Mouse (Mus musculus): Measurements from ENCODE around the gene Olfr620. TPM values are rescaled to one million over a fixed set of nuclear protein-coding genes. Genes with fewer than 3 reads are reported as not detected.

The Olfr620 gene
- not detected in 2 replicates for polyA plus RNA-seq (2012; rRNA removed)
- polyA plus RNA-seq (2014; fragmentation: Nextera tagmentation; extraction: Ambion mirVana), result not detected in 2 replicates

- no peak for DNase-seq (ENCODE audit: low read depth in 3 of 3, low spot score in 3 of 3)
- ATAC-seq (ENCODE audit: insufficient read depth), result no peak
- WGBS (ENCODE audit: insufficient replicate concordance), result 41% methylated on average over 2 of the region's 2 CpGs
These were observed at the start of gene Olfr620 for GRCm38 (mm10) chr7:103612434-103612833. Gene Olfr620 (minus strand): TSS chr7:103612534.

GRCm38 (mm10) chr7:103644070-103644469 lies 31.7 kb upstream of the Olfr620 start:
- Histone ChIP-seq H3K27me3 (ENCODE audit: control insufficient read depth, insufficient read depth, low read length) (no peaks in the 10 kb centered on the region), H3K9ac (replicated peaks) (no peak overlapping the region), H3K4me3 (ENCODE audit: insufficient read depth in 1 of 2, low read depth in 2 of 2, low read length in 2 of 2) (no peak overlapping the region), H3K9me3 (ENCODE audit: control insufficient read depth, low read length) (no peaks in the 10 kb centered on the region), H3K4me1 (replicated peaks; ENCODE audit: control insufficient read depth in 2 of 2, insufficient read depth in 2 of 2, low read length in 1 of 2) (no peaks in the 10 kb centered on the region), H3K27ac (no peak overlapping the region), H3K4me2 (ENCODE audit: low read depth) (no peak overlapping the region), H3K36me3 (replicated peaks; ENCODE audit: control insufficient read depth, insufficient read depth, low read depth) (no peaks in the 10 kb centered on the region)
- TF ChIP-seq EP300 (IDR thresholded peaks at IDR 0.05; ENCODE audit: low read depth), result no peak
- no peak for TF ChIP-seq CTCF (IDR thresholded peaks at IDR 0.05; ENCODE audit: low read depth)
- WGBS (ENCODE audit: insufficient replicate concordance), result 56% methylated on average over 4 of the region's 4 CpGs
- no peak for DNase-seq (ENCODE audit: low read depth in 3 of 3, low spot score in 3 of 3)
- ATAC-seq (ENCODE audit: insufficient read depth), result no peak

More at GRCm38 (mm10) chr7:103612434-103612833, at the start of gene Olfr620:
- Histone ChIP-seq H3K9me3 (ENCODE audit: control insufficient read depth, low read length) (no peaks in the 10 kb centered on the region), H3K27me3 (ENCODE audit: control insufficient read depth, insufficient read depth, low read length) (no peaks in the 10 kb centered on the region), H3K9ac (replicated peaks) (no peak within 1 kb of the TSS), H3K36me3 (replicated peaks; ENCODE audit: control insufficient read depth, insufficient read depth, low read depth) (no peaks in the 10 kb centered on the region), H3K4me3 (ENCODE audit: insufficient read depth in 1 of 2, low read depth in 2 of 2, low read length in 2 of 2) (no peak within 1 kb of the TSS), H3K4me2 (ENCODE audit: low read depth) (no peak within 1 kb of the TSS), H3K27ac (no peak within 1 kb of the TSS), H3K4me1 (replicated peaks; ENCODE audit: control insufficient read depth in 2 of 2, insufficient read depth in 2 of 2, low read length in 1 of 2) (no peaks in the 10 kb centered on the region)
- TF ChIP-seq EP300 (IDR thresholded peaks at IDR 0.05; ENCODE audit: low read depth), result no peak
- TF ChIP-seq CTCF (IDR thresholded peaks at IDR 0.05; ENCODE audit: low read depth), result no peak

- no peak within 1 kb of the TSS for H3K9ac ChIP-seq (replicated peaks)
- no peaks in the 10 kb centered on the region for H3K27me3 ChIP-seq (ENCODE audit: control insufficient read depth, insufficient read depth, low read length)
- no peak for ATAC-seq (ENCODE audit: insufficient read depth)
- H3K4me3 ChIP-seq (ENCODE audit: insufficient read depth in 1 of 2, low read depth in 2 of 2, low read length in 2 of 2), result no peak within 1 kb of the TSS
- TF ChIP-seq EP300 (IDR thresholded peaks at IDR 0.05; ENCODE audit: low read depth) (no peak), CTCF (IDR thresholded peaks at IDR 0.05; ENCODE audit: low read depth) (no peak)
- 38% methylated on average over 1 of the region's 1 CpGs for whole genome bisulfite sequencing (ENCODE audit: insufficient replicate concordance)
- no peaks in the 10 kb centered on the region for H3K36me3 ChIP-seq (replicated peaks; ENCODE audit: control insufficient read depth, insufficient read depth, low read depth)
- no peaks in the 10 kb centered on the region for H3K9me3 ChIP-seq (ENCODE audit: control insufficient read depth, low read length)
- no peaks in the 10 kb centered on the region for H3K4me1 ChIP-seq (replicated peaks; ENCODE audit: control insufficient read depth in 2 of 2, insufficient read depth in 2 of 2, low read length in 1 of 2)
- no peak within 1 kb of the TSS for H3K27ac ChIP-seq
- DNase-seq (ENCODE audit: low read depth in 3 of 3, low spot score in 3 of 3), result no peak
- H3K4me2 ChIP-seq (ENCODE audit: low read depth), result no peak within 1 kb of the TSS
These were observed 30.3 kb upstream of the Olfr620 start, which contains the start of gene Olfr622 for GRCm38 (mm10) chr7:103642602-103643001. Gene Olfr622 (minus strand): TSS chr7:103642702.

- no peak for ATAC-seq (ENCODE audit: insufficient read depth)
These were observed 24.5 kb upstream of the Olfr620 start for GRCm38 (mm10) chr7:103636795-103637194.

GRCm38 (mm10) chr7:103607425-103607824 lies 4.9 kb downstream of the Olfr620 start:
- Histone ChIP-seq H3K27me3 (ENCODE audit: control insufficient read depth, insufficient read depth, low read length) (no peaks in the 10 kb centered on the region), H3K4me3 (ENCODE audit: insufficient read depth in 1 of 2, low read depth in 2 of 2, low read length in 2 of 2) (no peak overlapping the region), H3K27ac (no peak overlapping the region), H3K4me2 (ENCODE audit: low read depth) (no peak overlapping the region), H3K9ac (replicated peaks) (no peak overlapping the region), H3K9me3 (ENCODE audit: control insufficient read depth, low read length) (no peaks in the 10 kb centered on the region), H3K4me1 (replicated peaks; ENCODE audit: control insufficient read depth in 2 of 2, insufficient read depth in 2 of 2, low read length in 1 of 2) (no peaks in the 10 kb centered on the region), H3K36me3 (replicated peaks; ENCODE audit: control insufficient read depth, insufficient read depth, low read depth) (no peaks in the 10 kb centered on the region)
- ATAC-seq (ENCODE audit: insufficient read depth), result no peak
- WGBS (ENCODE audit: insufficient replicate concordance), result 26% methylated on average over 2 of the region's 2 CpGs
- TF ChIP-seq EP300 (IDR thresholded peaks at IDR 0.05; ENCODE audit: low read depth) (no peak), CTCF (IDR thresholded peaks at IDR 0.05; ENCODE audit: low read depth) (no peak)
- DNase-seq (ENCODE audit: low read depth in 3 of 3, low spot score in 3 of 3), result no peak

More at GRCm38 (mm10) chr7:103636795-103637194, 24.5 kb upstream of the Olfr620 start:
- Histone ChIP-seq H3K9ac (replicated peaks) (no peak overlapping the region), H3K9me3 (ENCODE audit: control insufficient read depth, low read length) (no peaks in the 10 kb centered on the region), H3K4me1 (replicated peaks; ENCODE audit: control insufficient read depth in 2 of 2, insufficient read depth in 2 of 2, low read length in 1 of 2) (no peaks in the 10 kb centered on the region), H3K27ac (no peak overlapping the region), H3K36me3 (replicated peaks; ENCODE audit: control insufficient read depth, insufficient read depth, low read depth) (no peaks in the 10 kb centered on the region), H3K4me3 (ENCODE audit: insufficient read depth in 1 of 2, low read depth in 2 of 2, low read length in 2 of 2) (no peak overlapping the region), H3K4me2 (ENCODE audit: low read depth) (no peak overlapping the region), H3K27me3 (ENCODE audit: control insufficient read depth, insufficient read depth, low read length) (no peaks in the 10 kb centered on the region)
- DNase-seq (ENCODE audit: low read depth in 3 of 3, low spot score in 3 of 3), result peak in 1 of 3 experiments; percentile 0
- TF ChIP-seq EP300 (IDR thresholded peaks at IDR 0.05; ENCODE audit: low read depth) (no peak), CTCF (IDR thresholded peaks at IDR 0.05; ENCODE audit: low read depth) (no peak)
